Mouse (Mus musculus) layer of hippocampus, postnatal 36 days (tissue): ENCODE results near the gene Kpna2. TPM values are rescaled to one million over a fixed set of nuclear protein-coding genes. Genes with fewer than 3 reads are reported as not detected.
"Not testable (repeated sequence)": the region's sequence is repeated elsewhere in the genome, so short reads cannot be mapped to it uniquely, and the experiment has no call there.

Experiments used
- DNase-seq, 2 experiments: peaks; one replicate each; pipeline ENCODE4 v3.0.0; 2022
- total RNA-seq, 2 experiments: library from RNA; stranded (reverse); gene quantifications; 2 replicates each; pipeline ENCODE4 v1.2.3; 2021

Kpna2 gene
- total RNA-seq, 2 experiments from 2014 or later: 21.5 to 25.2 TPM

DNA sequence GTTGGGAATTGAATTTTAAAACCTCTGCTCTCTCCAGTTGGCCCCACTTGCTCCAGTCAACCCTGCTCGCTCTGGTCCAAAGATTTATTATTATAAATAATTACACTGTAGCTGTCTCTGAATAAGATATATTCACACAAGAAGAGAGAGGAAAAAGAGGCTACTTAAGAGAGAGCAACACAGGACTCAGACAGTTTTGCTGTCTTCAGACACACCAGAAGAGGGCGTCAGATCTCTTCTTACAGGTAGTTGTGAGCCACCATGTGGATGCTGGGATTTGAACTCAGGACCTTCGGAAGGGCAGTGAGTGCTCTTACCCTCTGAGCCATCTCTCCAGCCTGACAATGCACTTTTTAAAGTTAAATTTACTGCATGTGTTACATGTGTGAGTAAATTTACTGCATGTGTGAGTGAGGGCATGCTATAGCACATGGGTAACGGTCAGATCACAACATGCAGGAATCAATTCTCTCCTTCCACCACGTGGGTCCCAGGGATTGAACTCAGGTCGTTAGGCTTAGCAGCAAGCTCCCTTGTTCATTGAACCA, 18.1 kb upstream of the Kpna2 start:
- DNase-seq: no peak

DNA sequence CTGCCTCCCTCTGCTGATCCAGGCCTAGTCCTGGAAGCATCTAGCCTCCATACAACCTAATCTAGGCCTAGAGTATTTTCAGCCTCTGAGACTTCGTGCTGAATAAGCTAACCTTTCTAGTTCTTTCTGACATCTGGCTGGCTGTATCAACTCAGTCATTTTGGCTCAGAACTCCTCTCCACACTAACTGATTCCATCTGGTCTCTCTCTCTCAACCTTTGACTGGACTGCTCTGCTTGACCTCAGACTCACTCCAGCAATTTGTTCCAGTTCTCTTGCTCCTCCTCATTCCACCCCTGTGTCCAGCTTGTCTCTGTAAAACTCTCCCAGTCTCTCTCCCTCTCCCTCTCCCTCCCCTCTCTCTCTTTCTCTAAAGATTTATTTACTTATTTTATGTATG, 17.6 kb upstream of the Kpna2 start:
- no peak for DNase-seq

DNA sequence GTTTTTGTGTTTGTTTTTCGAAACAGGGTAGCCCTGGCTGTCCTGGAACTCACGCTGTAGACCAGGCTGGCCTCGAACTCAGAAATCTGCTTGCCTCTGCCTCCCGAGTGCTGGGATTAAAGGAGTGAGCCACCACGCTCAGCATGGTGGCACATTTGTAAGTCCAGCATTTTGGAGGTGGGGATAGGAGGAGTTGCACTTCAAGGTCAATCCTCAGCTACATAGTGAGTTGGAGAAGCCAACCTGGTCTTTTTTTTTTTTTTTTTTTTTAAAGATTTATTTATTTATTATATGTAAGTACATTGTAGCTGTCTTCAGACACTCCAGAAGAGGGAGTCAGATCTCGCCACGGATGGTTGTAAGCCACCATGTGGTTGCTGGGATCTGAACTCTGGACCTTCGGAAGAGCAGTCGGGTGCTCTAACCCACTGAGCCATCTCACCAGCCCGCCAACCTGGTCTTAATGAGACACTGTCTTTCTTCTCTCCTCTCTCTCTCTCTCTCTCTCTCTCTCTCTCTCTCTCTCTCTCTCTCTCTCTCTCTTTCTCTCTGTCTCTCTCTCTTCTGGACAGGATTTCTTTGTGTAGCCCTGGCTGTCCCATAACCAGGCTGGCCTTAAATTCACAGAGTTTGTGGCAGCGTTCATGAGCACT, 16.3 kb upstream of the Kpna2 start:
- not testable (repeated sequence) for DNase-seq

DNA sequence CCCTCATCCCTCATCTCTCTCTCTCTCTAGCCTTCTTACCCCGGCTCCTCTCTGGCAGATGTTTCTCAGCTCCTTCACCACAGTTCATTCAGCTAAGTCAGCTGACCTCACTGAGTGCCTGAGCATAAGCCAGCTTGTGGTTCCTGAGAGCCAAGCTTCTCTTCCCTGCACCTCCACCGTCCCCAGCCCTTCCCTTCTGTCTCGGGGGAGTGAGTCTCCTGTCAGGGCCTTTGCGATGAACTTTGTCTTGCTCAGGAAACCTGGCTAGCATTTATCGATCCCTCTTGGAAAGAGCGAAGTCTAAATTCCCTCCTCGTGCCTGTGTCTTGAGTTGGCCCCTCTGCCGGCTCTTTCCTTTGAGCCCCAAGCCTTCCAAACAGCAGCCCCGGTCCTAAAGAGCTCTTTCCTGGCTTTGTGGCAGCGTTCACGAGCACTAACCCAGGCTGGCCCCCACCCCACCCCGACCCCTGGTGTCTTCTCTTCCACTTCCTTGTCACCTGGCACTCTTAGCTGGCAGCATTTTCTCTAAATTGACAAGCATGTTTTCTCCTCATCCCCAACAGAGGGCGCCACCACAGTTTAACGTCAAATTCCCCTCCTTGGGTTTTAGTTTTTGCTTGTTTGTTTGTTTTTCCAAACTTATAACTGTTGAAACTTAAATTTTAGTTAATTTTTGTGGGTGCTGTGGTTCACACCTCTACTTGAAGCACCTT, 15.4 kb upstream of the Kpna2 start:
- no peak for DNase-seq

DNA sequence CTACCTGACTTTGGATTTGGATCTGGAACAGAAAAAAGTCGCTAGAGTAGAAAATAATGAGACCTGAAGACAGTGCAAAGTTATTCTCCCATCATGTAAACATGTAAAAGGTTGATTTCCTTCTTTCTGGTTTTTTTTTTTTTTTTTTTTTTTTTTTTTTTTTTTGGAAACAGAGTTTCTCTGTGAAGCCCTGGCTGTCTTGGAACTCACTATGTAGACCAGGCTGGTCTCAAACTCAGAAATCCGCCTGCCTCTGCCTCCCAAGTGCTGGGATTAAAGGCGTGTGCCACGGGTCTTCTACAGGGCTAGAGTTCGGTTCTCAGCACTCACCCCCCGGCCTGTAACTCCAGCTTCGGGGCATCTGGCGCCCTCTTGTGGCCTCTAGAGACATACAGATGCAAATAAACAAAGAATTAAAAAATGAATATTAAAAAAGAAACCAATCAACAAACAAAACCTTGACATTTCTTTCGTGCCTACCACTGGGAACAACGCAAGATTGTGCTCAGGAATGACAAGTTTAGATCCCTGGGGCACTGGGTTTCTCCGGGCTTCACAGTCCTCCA, 14.8 kb upstream of the Kpna2 start:
- DNase-seq: no peak

DNA sequence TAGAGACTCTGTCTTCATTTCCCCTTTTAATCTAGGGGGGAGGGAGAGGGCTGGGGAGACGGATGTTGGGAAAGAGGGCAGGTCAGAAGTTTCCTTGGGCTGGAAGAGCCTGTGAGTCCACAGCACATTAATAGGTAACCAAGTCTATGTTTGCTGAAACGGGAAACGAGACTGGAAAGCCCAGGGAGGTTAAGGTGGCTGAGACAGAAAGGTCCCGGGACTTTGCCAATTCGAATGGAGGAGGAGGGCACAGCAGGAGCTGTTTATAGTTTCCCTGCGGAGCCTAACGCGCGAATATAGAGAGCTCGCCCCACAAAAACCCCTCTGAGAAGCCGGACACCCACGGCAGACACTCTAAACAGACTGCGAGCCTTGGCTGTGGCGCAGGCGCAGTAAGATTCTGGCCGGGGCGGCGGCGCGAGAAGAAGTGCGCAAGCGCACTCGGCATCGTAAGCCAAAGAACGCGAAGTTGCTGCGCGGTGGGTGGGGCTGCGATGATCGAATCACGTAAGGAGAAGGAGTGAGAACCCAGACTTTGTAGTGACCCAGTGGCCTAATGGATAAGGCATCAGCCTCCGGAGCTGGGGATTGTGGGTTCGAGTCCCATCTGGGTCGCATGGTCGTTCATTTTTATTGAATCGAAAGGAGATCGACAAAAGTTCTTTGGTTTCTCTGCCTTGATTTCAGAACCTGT, 13.1 kb upstream of the Kpna2 start:
- DNase-seq: peak; percentile 99 to 100

DNA sequence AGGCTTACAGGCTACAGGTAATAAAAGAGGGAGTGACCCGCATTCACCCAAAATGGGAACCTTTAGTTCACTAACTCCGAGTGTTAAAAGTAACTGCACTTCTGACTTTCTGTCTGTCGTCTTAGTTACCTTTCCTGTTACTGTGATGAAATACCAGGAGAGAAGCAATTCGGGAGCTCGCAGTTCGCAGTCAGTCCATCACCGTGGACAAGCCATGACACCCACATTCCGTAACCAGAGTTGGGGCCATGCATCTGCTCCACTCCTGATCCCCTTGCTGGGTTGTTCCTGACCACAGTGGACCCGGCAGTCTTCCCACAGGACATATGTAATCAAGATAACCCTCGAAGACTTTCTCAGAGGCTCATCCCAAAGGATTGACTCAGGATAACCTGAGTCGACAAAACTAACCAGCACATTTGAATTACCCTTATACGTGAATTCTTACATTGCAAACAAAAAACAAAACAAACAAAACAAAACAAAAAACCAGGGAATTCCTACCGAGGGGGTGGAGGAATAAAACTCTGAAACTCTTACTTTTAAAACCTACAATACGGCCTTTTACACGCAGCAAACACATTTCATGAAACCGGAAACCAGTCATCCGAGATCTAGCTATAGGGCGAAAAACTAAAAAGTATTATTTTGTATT, 12.5 kb upstream of the Kpna2 start:
- no peak for DNase-seq

DNA sequence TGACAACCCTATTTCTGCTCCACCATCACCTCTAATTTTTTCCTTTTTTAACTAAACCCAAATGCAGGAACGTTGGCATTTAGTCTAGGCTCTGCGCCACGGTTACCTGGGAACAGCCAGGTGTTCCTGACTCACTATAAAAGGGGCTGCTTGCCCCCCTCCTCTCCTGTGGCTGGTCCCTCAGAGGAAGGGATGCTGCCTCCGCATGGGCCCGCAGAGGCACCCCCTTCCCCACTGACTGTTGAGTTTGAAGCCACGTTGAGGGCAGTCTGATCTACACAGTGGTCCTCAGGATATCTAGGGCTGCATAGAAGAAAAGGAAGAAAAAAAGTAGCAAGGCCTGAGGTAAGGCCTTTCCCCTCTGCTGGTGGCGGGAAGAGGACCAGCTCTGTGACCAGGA, 11.8 kb upstream of the Kpna2 start:
- DNase-seq: no peak

DNA sequence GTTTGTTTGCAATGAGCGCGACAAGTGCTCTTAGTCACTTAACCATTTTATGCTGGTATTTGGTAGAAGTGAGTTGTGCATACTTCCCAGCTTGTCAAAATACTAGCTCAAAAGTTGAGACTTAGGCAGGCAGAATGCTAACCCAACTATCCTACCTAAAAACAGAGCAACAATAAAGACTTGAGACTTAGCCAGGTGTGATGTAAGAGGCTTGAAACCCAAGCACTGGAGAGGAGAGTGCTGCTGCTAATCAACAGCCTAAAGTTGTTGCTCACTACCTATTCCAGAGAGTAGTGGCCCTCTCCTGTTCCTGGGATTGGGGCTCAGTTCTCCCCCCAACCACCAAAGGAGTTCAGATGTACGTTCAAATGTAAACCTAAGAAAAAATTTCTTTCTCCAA, 11.1 kb upstream of the Kpna2 start:
- DNase-seq: no peak

DNA sequence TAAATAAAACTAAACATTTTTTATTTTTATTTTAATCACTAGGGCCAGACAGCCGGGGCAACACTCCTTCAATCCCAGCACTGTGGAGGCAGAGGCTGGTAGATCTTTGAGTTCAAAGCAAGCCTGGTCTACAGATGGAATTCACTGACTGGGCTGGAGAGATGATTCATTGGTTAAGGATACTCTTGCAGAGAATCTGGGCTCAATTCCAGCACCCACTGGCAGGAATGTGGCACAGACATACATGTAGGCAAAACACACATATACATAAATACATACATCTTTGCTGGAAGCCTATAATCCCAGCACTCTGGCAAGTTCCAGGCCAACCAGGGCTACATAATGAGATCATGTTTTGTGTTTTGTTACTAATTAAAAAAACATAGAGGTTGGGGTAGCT, 6.2 kb upstream of the Kpna2 start:
- no peak for DNase-seq

DNA sequence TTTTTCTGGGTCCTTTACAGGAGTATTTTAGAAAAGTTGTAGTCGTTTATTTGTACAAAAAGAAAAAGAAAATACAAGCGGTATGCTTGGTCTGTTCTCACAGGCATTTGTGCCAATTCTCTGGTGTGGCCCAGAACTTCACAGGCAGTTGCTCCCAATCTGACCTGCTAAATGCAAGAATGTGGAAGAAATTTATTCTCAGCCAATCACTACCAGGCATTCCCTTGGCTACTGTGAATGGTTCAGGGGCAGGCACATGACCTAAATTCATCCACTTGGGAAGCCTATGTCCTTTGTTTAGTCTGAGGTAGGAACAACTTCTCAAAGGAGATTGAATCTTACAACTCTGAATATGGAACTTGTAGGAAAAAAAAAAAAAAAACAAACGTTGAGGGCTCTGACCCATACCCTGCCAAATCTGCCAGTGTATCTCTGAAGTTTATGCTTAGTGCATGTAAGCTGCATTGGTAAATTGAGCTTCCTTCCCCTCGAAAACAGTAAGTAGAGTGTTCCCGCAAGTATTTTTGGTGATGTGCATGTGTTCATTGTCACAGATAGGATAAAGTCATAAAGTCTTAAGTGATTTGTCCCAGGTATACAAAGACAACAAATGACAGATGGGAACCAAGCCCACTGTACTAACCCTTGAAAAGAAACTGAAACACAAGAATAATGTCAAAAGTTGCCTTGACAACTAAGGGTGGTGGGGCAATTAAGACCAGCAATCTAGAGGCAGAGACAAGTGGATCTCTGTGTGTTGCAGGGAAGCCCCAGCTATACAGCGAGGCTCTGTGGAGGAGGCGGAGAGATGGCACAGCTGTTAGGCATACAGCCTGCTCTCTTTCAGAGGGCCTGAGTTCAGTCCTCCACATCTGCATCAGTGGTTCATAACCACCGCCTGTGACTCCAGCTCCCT, 2.7 kb upstream of the Kpna2 start:
- no peak for DNase-seq

DNA sequence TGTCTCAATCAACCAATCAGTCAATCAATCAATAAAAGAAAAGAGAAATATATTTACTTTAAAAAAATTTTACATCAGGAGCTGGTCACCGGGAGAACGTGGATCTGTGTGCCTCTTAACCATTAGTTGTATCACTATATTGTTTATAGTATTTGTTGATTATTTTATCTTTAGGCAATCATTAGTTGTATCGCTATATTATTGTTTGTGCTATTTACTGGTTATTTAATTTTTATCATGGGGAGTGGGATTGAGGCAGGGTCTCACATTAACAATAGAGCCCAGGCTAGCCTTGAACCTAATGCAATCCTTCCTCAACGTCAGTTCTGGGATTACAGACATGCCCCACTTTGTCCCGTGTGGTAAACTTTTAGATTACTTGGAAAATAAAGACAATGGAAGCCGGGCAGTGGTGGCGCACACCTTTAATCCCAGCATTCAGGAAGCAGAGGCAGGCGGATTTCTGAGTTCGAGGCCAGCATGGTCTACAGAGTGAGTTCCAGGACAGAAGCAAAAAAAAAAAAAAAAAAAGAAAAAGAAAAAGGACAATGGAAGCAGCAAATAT, 690 bp upstream of the Kpna2 start:
- no peak for DNase-seq

DNA sequence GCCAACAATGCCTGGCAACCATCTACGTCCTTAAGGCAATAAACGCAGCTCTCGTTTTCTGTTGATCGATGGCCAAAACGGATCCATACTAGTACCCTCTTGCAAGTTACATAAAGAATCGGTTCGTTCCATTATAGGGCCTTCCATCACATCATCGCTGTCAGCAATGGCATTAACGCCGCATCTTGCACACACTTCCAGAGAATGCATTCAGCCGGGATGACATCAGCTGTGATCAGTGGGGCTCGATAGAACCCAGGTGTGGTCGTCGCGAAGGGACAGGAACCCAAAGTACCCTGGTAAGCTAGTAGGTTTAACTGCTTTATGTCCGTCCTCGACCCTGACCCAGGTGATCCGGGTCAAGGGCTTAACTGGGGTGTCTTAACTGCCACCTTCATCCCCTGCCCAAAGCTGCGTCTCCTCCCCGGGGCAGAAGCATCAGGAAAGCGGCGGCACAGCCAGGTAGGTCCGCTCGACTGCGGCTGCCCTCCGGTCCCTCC, 640 bp downstream of the Kpna2 start:
- DNase-seq: peak; percentile 41 to 42

DNA sequence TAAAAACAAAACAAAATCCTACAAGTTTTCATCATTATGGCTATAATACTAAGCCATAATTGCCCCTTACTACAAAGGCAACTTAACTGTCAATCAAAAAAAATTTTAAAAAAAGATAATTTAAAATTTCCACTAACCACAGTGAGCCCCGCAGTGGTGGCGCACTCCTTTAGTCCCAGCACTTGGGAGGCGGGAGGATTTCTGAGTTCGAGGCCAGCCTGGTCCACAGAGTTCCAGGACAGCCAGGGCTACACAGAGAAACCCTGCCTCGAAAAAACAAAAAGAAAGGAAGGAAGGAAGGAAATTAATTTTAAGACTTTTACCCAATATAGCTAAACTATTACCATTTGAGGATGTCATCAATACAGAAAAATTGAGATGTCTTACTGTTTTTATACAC, 1.4 kb downstream of the Kpna2 start:
- DNase-seq: no peak

DNA sequence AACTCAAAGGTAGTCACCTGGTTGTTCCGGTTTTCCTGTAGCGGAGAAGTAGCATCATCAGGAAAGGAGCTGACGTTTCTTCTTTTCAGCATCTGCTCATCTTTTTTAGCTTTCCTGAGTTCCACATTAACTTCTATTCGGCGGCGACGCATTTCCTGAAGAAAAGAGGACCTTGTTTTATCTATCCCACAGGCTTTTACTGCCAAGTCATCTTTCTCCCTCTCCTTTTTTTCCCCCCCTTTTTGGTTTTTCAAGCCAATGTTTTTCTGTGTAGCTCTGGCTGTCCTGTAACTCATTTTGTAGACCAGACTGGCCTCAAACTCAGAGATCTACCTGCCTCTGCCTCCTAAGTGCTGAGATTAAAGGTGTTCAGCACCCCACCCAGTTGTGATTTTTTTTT, 2.8 kb downstream of the Kpna2 start:
- DNase-seq: not testable (repeated sequence)

DNA sequence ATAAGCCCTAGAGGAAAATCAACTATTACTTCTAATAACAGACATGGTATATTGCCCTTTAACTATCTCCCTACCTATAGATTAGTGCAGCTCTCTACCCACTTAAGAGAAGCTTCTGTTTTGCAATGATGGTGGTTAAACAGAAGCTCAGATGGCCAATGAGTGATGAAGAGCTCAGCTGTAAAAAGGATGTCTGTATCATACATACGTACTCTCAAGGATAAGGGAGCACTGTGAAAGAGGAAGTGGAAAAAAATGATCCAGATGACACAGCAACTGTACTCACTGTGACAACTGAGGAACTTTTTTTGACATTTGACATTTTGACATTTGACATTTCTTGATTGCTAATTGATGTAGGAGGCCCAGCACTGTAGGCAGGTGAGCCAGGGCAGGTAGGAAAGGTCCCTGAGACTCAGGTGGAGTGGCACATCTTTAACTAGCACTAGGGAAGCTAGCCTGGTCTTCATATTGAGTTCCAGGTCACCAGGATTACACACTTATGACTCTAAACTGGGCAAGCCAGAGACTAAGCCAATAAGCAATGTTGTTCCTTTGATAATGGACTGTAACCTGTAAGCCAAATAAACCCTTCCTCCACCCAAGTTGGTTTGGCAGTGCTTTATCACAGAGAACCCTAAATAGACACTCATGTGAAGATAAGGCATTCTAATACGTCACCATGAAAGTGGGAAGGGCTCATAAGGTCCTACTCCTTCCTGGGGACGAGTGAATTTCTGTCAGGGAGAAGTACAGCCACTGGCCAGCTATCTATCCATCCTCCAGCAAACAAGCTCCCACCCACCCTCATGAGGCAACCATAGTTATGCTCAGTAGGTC, 4.9 kb downstream of the Kpna2 start:
- DNase-seq: no peak

DNA sequence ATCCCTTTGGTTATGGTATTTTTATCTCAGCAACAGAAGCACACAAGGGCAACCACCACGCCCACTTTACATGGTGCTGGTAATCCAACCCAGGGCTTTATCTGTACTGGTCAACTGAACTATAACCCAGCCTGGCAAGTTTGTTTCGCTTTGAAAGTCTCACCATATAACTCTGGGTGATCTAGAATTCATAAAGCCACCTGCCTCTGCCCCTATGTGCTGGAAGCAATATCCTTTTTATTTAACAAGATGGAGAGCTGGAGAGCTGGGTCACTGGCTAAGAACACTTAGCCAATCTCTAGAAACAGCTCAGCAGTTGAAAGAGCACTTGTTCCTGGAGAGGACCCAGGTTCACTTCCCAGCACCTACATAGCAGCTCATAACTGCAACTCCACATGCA, 12.0 kb downstream of the Kpna2 start:
- no peak for DNase-seq

DNA sequence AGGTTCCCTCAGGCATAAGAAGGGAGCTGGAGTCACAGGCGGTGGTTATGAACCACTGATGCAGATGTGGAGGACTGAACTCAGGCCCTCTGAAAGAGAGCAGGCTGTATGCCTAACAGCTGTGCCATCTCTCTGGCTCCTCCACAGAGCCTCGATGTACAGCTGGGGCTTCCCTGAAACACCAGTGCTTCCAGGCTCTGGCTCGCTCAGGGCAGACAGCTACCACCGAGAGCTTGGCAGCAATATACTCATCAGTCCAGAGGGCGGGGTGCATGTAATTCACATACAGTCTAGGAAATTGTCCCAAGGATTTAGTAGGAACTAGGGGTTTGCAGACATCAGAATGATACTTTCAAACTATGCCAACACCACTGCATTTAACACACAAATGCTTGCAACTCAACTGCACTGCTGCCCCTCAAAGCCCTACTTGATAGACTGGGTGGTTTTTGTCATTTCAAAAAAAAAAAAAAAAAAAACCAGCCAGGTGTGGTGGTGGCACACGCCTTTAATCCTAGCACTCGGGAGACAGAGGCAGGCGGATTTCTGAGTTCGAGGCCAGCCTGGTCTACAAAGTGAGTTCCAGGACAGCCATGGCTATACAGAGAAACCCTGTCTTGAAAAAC, 13.2 kb downstream of the Kpna2 start:
- DNase-seq: not testable (repeated sequence)

DNA sequence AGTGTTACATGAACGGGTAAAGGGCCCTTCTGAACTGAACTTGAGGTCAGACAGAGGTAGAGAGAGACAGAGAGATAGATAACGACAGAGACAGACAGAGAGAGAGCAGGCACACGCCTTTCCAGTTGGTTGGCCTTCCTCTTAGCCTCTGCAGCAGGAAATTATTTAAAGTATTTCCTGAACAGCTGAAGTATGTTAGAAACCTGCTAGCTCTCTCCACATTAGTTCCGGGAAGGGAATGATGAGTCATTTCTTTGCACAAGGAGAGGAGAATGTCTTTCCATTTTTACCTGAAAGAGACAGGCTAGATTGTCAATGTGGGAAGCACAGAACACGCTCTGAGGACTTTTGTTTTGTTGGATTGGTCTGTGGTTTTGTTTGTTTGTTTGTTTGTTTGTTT, 17.0 kb downstream of the Kpna2 start:
- no peak for DNase-seq

DNA sequence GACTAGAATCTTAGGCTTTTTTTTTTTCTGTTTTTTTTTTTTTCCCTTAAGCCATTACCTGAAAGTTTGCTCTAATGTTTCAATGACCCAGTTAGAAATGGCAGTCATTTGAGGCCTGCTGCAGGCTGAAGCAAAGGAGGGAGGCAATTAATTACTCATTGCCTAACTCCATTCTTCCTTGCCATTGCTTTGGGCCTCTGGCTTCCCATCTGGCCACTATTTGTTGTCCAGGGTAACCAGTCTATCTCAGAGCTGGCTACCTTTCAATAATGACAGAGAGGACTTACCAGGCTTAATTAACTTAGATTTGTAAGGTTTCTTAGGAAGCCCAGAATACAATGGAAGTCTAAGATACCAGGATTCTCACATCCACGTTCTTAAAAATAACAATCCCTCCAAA, 17.6 kb downstream of the Kpna2 start:
- DNase-seq: no peak
